ENCODE assay signal across 8 mouse cellular contexts in genomic region chr2:21367345-21368111, GRCm38 (mm10). TPM values are rescaled to one million over a fixed set of nuclear protein-coding genes. Genes with fewer than 3 reads are reported as not detected.
DNase-seq lines count a peak whose midpoint lies in the region; TF ChIP-seq lines count a peak whose summit lies in the region.

Gene Gpr158, plus strand, starts transcription at chr2:21367542.

- no peaks in the 10 kb centered on the region for H3K9me3 ChIP-seq in hindbrain, embryonic 10.5 days

- no peak for TF ChIP-seq CTCF in layer of hippocampus, adult 2 months (conservative IDR thresholded peaks at IDR 0.05)
- TF ChIP-seq CTCF in lung, adult 2 months (IDR thresholded peaks at IDR 0.05; ENCODE audit: insufficient read depth, low read length), result no peak

- H3K4me1 ChIP-seq in hindbrain, embryonic 10.5 days (replicated peaks), result peaks cover 14% of the 10 kb centered on the region
- no peaks in the 10 kb centered on the region for H3K4me1 ChIP-seq in lung, adult 2 months (ENCODE audit: control insufficient read depth, insufficient read depth, low read length)

- no peak for TF ChIP-seq POLR2A in lung, adult 2 months (IDR thresholded peaks at IDR 0.05; ENCODE audit: borderline replicate concordance, extremely low read depth, low read depth, low read length)

- H3K27ac ChIP-seq in hindbrain, embryonic 10.5 days, result peak within 1 kb of the TSS; percentile 23
- H3K27ac ChIP-seq in layer of hippocampus, adult 2 months, result peak within 1 kb of the TSS; percentile 83

- no peaks in the 10 kb centered on the region for H3K36me3 ChIP-seq in hindbrain, embryonic 10.5 days

- DNase-seq in Muller cell, postnatal 12 days (ENCODE audit: inconsistent ontology term), result peak; percentile 90
- peak; percentile 97 for DNase-seq in cerebellum, adult 9-10 months
- peak; percentile 85 to 93 for DNase-seq in frontal cortex, adult 2 months (ENCODE audit: extremely low spot score in 1 of 2, low spot score in 1 of 2)
- peak; percentile 92 for DNase-seq in hindbrain, embryonic 10.5 days (ENCODE audit: low spot score)
- DNase-seq in layer of hippocampus, adult 2 months (ENCODE audit: low spot score in 2 of 2), result peak; percentile 85 to 88
- DNase-seq in lung, adult 2 months, result peak; percentile 14
- DNase-seq in ovary, postnatal 14 days (ENCODE audit: low spot score), result peak; percentile 74
- peak; percentile 72 to 88 for DNase-seq in urinary bladder, postnatal 4 days (ENCODE audit: low spot score in 2 of 2)

- H3K4me3 ChIP-seq in hindbrain, embryonic 10.5 days, result peak within 1 kb of the TSS; percentile 59
- H3K4me3 ChIP-seq in layer of hippocampus, adult 2 months, result peak within 1 kb of the TSS; percentile 81
- H3K4me3 ChIP-seq in lung, adult 2 months (replicated peaks; ENCODE audit: extremely low read depth, low read depth, low read length), result no peak within 1 kb of the TSS

- 2% methylated on average over 43 of the region's 43 CpGs for WGBS in hindbrain, embryonic 10.5 days
- WGBS in lung, adult 2 months, result 6% methylated on average over 43 of the region's 43 CpGs

- peaks cover 32% of the 10 kb centered on the region for H3K27me3 ChIP-seq in hindbrain, embryonic 10.5 days (ENCODE audit: insufficient read depth, poor library complexity, severe bottlenecking)

RNA-seq across cellular contexts. Expression of gene Gpr158, which starts in this region (rescaled TPM):
- polyA plus RNA-seq in frontal cortex, adult 2 months (2012; rRNA removed), result 38.6 and 41.0 TPM in 2 replicates
- polyA plus RNA-seq in hindbrain, embryonic 10.5 days (2016; fragmentation: Nextera tagmentation; extraction: Ambion mirVana), result 0.09 and 0.22 TPM in 2 replicates
- 10 to 100 TPM; 76.6 to 79.6 TPM for total RNA-seq in layer of hippocampus, adult 2 months (2021)
- polyA plus RNA-seq in lung, adult 2 months (2012; rRNA removed), result not detected in 2 replicates

Comparison
In these comparisons a context has a peak if more than half of its experiments do, and no peak if none do; other contexts are left out.
1. RNA of gene Gpr158 (polyA plus RNA-seq): 38.6 to 41.0 TPM in frontal cortex, adult 2 months; 0.09 to 0.22 TPM in hindbrain, embryonic 10.5 days and not detected in lung, adult 2 months; every median in the first group is over 10 times any median in the second.
2. Peak in DNase-seq, H3K4me3 ChIP-seq and H3K27ac ChIP-seq in hindbrain, embryonic 10.5 days; RNA of the gene not detected or under 1 TPM.
3. Peak in DNase-seq in lung, adult 2 months; RNA of the gene not detected or under 1 TPM.
4. DNase-seq: peak in every context shown above with its lines; median percentile 97 in cerebellum, adult 9-10 months; 92 in hindbrain, embryonic 10.5 days; 90 in Muller cell, postnatal 12 days; 89 in frontal cortex, adult 2 months; 86 in layer of hippocampus, adult 2 months; 80 in urinary bladder, postnatal 4 days; 74 in ovary, postnatal 14 days; 14 in lung, adult 2 months.